Mouse (Mus musculus) cerebellum, adult 9-11 months (tissue): ENCODE measurements at regions not wholly inside any gene's neighbourhood (a gene's known extent, or its start where the extent isn't known, plus 50 kb on each side); places are given as distances from the start of the nearest gene placed in this dataset.
A peak's percentile ranks its signal among the peaks of the same experiment; 100 is the strongest.

Source experiments
- DNase-seq: peaks from one replicate; pipeline ENCODE4 v3.0.0; 2022

DNA sequence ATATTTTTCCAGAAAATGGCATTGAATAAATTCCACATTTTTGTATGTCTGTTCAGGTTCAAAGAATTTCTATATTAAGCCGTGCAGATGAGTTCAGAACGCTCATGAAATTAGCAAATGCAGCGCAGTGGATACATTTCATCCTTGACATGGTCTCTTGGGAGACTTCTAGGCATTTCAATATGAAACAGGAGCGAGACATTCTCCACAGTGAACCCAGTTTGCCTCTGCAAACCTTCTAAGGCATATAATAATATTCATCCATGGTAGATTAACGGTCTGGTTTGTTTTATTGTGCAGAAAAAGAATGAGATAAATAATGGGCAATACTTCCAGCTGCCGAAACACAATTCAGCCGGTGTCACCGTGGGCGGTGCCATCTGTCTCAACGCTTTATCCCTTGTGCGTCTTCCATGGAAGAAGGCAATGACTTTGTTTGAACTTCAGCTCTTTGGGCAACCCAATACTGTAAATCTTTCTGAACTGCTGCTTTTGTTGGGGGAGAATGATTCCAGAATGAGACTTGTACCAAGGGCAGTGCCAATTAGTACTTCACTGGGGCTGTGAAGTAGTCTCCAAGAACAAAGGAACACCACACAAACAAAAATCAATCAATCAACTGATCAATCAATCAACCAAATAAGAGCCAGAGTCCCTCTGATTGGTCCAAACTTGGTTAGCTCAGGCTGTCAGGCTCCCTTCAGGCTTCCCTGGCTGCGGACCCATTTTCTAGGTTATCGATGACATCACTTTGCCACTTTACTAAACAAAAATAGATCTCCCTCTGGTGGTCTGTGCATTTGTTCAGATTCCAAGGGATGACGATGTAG is 326.0 kb downstream of the Ice1 start:
- DNase-seq = no peak

DNA sequence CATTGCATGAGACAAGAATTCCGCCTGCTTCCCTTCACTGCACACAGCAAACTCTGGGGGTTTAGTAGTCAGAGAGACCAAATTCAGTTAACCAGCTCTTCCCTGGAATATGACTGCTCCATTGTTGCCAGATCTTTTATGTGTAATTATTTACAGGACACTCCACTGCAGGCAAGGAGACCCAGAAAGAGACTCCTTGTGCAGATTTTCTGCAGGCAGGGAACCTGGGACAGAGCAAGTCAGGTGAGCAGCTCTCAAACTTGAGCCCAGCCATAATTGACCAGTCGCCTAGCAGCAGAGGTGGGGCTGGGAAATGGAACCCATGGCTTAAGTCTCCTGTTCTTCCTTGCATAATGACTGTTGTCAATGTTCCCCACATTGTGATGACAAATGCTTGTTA is 324.2 kb downstream of the Ice1 start:
- DNase-seq = no peak

DNA sequence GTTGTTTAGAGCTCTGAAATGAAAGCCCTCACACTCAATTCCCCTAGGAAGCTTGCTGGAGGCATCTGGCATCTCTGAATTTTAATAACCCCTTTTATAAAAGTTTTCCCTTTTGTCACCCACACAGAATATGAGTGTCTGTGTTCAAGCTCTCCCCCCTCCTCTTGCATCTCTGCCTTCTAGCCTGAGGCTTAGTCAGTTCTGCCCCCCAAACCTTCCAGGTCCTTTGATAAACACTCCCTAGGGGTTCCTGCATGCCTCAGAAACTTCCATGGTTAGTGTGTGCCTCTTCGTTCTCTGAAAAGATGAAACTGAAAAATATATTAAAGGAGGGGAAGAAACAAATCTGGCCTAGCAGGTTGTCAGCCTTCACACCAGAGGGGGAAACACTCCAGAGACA is 313.9 kb downstream of the Ice1 start:
- no peak for DNase-seq

GRCm38 (mm10) chr13:70336069-70336468 is 301.4 kb downstream of the Ice1 start:
- no peak for DNase-seq

GRCm38 (mm10) chr13:70340437-70340836 is 297.0 kb downstream of the Ice1 start:
- no peak for DNase-seq

GRCm38 (mm10) chr13:70343191-70343734 is 294.2 kb downstream of the Ice1 start:
- DNase-seq = no peak

DNA sequence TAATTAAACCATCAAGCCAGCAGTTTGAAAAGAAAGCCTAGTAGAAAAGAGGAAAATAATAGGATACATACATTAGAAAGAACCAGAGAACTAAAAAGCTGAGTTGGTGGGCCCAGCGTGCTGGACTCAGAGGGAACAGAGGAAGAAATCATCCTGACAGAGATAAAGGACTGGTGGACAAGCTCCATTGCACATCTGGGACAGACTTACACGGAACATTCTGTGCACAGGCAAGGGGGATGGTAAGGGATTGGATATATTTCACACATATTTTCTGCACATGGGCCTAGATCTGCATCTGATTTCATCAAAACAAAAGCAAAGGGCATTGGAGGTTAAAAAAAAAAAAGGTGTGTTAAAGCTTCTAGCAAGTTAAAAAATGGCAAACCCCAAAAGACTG is 293.5 kb downstream of the Ice1 start:
- no peak for DNase-seq

DNA sequence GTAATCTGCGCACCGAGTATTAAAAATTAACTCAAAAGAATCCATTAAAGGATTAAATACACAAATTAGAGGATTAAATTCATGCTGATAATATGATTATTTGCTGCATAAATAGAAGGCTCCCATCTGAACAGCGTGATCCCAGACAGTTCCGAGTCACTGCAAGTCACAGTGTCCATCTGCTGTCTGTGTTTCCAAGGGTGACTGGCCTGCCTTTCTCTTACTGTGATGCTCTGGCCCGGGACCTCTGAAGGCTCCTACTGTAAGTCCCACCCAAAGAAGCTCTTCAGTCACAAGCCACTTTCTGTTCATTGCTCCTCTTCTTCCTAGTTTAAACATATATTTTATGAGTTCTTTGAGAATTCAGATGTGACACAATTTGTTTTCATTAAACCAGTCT is 293.1 kb downstream of the Ice1 start:
- DNase-seq = no peak

DNA sequence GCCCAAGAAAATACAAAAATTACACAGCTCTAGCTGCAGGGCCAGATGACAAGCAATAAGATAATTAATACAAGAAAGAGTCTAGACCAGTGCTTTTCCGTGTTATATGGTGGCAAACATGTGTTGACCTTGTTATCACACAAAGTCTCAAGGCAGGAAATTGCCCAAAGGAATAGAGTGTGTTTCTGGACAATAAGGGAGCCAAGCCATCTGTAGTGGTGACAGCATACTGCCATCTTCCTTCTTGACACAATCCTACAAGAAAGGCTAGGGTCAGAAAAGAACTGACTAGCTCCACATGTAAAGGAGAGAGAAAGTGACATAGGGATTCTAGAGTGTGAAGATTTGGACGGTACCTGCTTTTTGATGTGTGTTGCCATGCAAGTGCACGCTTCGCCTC is 289.0 kb downstream of the Ice1 start:
- DNase-seq = no peak

GRCm38 (mm10) chr13:70348965-70349364 is 288.5 kb downstream of the Ice1 start:
- no peak for DNase-seq

GRCm38 (mm10) chr13:70369647-70370046 is 267.8 kb downstream of the Ice1 start:
- no peak for DNase-seq

DNA sequence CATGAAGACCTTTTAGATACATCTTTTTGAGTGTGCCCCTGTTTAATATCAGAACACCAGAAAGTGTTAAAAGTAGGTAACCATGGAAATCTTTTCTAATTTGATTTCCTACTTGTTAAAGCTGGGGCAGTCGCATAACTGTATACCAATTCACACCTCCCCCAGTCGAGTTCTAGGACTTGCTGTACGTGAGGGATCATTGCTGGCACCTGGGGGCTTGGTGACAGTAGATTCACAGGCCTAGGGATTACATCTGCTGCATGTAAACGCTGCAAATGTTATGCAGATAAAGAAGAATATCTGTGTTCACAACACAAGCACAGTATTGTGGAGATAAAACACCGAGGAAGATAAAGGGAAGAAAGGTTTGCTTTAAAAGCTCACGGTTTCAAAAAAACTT is 256.7 kb downstream of the Ice1 start:
- no peak for DNase-seq

DNA sequence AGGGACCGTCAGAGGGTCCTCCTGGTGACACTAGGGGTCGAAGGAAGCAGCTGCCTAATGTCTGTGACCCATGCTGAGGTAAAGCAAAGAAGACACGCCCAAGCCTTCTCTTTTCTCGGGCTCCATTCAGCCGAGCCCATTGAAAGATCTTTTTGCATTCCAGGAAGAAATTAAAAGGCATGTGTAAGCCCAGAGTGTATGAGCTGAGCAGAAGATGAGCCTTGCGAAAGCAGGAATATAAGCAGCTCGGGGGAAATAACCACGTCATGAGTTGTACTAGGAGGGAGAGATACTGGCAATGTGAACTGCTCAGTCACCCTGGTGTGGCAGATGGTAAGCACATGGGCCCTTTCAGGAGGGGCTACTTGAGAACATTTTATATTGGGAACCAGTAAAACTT is 252.1 kb downstream of the Ice1 start:
- no peak for DNase-seq

DNA sequence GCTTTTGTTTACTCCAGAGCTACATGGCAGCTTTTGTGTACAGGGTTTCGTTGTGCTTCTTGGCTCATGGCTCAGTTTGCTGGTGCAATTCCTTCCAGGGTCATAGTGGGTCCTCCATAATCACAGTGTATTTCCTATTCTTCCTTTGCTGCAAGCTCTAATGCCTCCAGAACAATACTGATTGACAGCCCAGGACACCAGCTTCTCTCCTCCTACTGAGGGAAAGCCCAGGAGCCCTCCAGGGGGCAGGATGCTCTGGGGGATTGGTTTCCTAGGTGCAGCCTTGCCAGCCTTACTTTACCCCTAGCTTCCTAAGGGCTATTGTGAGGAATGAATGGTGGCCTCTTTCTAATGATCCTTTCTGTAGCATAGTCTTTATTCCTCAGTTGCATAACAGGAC is 224.6 kb downstream of the Ice1 start:
- no peak for DNase-seq

- no peak for DNase-seq
Observed at GRCm38 (mm10) chr13:70418156-70418555, 219.3 kb downstream of the Ice1 start.

DNA sequence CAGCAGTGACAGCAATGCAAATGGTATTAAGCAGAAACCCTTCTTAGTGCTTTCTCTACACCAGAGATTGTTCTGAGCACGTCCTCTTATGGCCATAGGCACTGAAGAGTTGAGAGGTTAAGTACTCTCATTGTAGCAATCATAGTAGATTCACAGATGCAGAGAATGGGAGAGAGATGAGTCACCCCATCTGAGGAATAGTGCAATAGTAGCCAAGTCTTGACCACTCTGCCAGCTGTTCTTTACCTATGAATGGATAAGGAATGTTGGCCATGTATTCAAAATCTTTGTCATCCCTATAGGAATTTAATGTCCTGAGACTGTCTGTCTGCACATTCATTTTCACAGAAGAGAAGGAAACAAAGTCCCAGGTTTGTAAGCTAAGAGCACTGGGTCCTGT is 198.0 kb downstream of the Ice1 start:
- no peak for DNase-seq

GRCm38 (mm10) chr13:70446940-70447339 is 190.5 kb downstream of the Ice1 start:
- no peak for DNase-seq

GRCm38 (mm10) chr13:70454592-70455390 is 182.6 kb downstream of the Ice1 start:
- DNase-seq = no peak

GRCm38 (mm10) chr13:70458406-70458805 is 179.0 kb downstream of the Ice1 start:
- DNase-seq = no peak

- no peak for DNase-seq
Observed at GRCm38 (mm10) chr13:70464996-70465395, 172.4 kb downstream of the Ice1 start.

GRCm38 (mm10) chr13:70474746-70475145 is 162.7 kb downstream of the Ice1 start:
- no peak for DNase-seq

DNA sequence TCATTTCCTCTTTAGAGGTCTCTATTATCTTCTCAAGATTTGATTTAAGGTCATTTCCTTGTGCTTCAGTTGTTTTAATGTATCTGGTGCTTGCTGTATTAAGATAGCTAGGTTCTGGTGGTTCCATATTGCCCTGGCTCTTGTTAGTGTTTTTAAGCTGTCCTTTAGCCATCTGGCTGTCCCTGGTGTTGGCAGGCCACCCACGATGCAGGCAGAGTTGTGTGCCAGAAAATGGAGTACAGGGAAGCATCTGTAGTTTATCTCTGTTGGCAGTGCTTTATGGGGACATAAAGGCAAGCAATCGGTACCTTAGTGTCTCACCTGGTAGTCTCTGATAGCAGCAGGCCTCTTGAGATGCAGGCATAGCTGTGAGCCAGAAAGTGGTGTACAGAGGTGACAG is 162.1 kb downstream of the Ice1 start:
- peak; percentile 64 for DNase-seq

DNA sequence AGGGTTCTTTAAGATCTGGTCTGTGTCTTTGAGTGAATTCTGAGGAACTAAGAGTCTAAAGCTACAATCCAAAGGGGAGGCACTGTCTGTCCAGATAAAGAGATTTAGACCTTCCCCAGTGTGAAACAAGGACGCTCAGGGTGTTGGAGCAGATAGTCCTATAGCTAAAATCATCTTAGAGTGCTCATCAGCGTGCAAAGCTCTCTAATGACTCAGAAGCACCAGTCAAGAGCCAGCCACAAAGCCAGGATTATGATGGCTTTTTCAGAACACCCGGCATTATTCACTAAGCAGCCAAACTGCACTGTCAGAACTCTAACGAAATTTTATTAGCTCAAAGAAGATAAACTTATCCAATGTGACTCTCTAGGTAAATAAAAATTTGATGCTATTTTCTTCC is 138.1 kb downstream of the Ice1 start:
- no peak for DNase-seq
